Mouse (Mus musculus): ENCODE measurements around the gene Fam111a.

Gene Fam111a

GRCm38 (mm10) chr19:12564197-12564596 is 18.7 kb downstream of the Fam111a start:
- no peak for DNase-seq (ENCODE audit: low spot score)

GRCm38 (mm10) chr19:12567011-12567410 is 21.5 kb downstream of the Fam111a start:
- DNase-seq (ENCODE audit: low spot score) = no peak

- no peak for DNase-seq (ENCODE audit: low spot score)
Measured at GRCm38 (mm10) chr19:12570866-12571265, 25.3 kb downstream of the Fam111a start.

GRCm38 (mm10) chr19:12571687-12572086 is 26.1 kb downstream of the Fam111a start:
- DNase-seq (ENCODE audit: low spot score) = no peak

GRCm38 (mm10) chr19:12572614-12573265 is 27.2 kb downstream of the Fam111a start:
- no peak for DNase-seq (ENCODE audit: low spot score)

- peak; percentile 94 for DNase-seq (ENCODE audit: low spot score)
Measured at GRCm38 (mm10) chr19:12573266-12574011, 27.9 kb downstream of the Fam111a start.

- DNase-seq (ENCODE audit: low spot score) = peak; percentile 33
Measured at GRCm38 (mm10) chr19:12574012-12574407, 28.5 kb downstream of the Fam111a start.

- DNase-seq (ENCODE audit: low spot score) = no peak
Measured at GRCm38 (mm10) chr19:12575107-12575506, 29.6 kb downstream of the Fam111a start.

GRCm38 (mm10) chr19:12575514-12575913 is 30.0 kb downstream of the Fam111a start:
- DNase-seq (ENCODE audit: low spot score) = no peak

GRCm38 (mm10) chr19:12576639-12577038 is 31.1 kb downstream of the Fam111a start:
- DNase-seq (ENCODE audit: low spot score) = no peak

GRCm38 (mm10) chr19:12585310-12585709 is 39.8 kb downstream of the Fam111a start:
- no peak for DNase-seq (ENCODE audit: low spot score)

- DNase-seq (ENCODE audit: low spot score) = peak; percentile 53
Measured at GRCm38 (mm10) chr19:12591908-12592307, 46.4 kb downstream of the Fam111a start.

GRCm38 (mm10) chr19:12595135-12595529 is 49.6 kb downstream of the Fam111a start:
- no peak for DNase-seq (ENCODE audit: low spot score)

GRCm38 (mm10) chr19:12595530-12596289 is 50.2 kb downstream of the Fam111a start:
- peak; percentile 30 for DNase-seq (ENCODE audit: low spot score)

GRCm38 (mm10) chr19:12596290-12597072 is 50.9 kb downstream of the Fam111a start:
- no peak for DNase-seq (ENCODE audit: low spot score)

- no peak for DNase-seq (ENCODE audit: low spot score)
Measured at GRCm38 (mm10) chr19:12597073-12597405, 51.5 kb downstream of the Fam111a start.

GRCm38 (mm10) chr19:12598674-12599073 is 53.1 kb downstream of the Fam111a start:
- DNase-seq (ENCODE audit: low spot score) = no peak

GRCm38 (mm10) chr19:12599674-12600073 is 54.1 kb downstream of the Fam111a start, which contains the start of gene Gm4952:
TSS of gene Gm4952 (plus strand) at chr19:12599974.
- DNase-seq (ENCODE audit: low spot score) = no peak

GRCm38 (mm10) chr19:12600684-12601480 is 55.3 kb downstream of the Fam111a start:
- no peak for DNase-seq (ENCODE audit: low spot score)

GRCm38 (mm10) chr19:12608336-12608735 is 62.8 kb downstream of the Fam111a start:
- no peak for DNase-seq (ENCODE audit: low spot score)

GRCm38 (mm10) chr19:12613646-12614045 is 68.1 kb downstream of the Fam111a start:
- DNase-seq (ENCODE audit: low spot score) = no peak
